Mouse (Mus musculus) adipose tissue, adult 10 weeks (tissue): Measurements from ENCODE around the gene Tmco4. TPM values are rescaled to one million over a fixed set of nuclear protein-coding genes. Genes with fewer than 3 reads are reported as not detected.

Source experiments
- polyA plus RNA-seq: library from polyadenylated mRNA; stranded (reverse); fragments of 350-450 nt; fragmentation: Illumina TruSeq; extraction: RNeasy Lipid Tissue Mini Kit (QIAGEN cat#74804); gene quantifications from one replicate; pipeline ENCODE4 v1.2.3, GENCODE M21; 2014; ENCODE audit warnings: low read depth, low replicate concordance

Tmco4 gene
- 17.2 TPM for polyA plus RNA-seq

DNA sequence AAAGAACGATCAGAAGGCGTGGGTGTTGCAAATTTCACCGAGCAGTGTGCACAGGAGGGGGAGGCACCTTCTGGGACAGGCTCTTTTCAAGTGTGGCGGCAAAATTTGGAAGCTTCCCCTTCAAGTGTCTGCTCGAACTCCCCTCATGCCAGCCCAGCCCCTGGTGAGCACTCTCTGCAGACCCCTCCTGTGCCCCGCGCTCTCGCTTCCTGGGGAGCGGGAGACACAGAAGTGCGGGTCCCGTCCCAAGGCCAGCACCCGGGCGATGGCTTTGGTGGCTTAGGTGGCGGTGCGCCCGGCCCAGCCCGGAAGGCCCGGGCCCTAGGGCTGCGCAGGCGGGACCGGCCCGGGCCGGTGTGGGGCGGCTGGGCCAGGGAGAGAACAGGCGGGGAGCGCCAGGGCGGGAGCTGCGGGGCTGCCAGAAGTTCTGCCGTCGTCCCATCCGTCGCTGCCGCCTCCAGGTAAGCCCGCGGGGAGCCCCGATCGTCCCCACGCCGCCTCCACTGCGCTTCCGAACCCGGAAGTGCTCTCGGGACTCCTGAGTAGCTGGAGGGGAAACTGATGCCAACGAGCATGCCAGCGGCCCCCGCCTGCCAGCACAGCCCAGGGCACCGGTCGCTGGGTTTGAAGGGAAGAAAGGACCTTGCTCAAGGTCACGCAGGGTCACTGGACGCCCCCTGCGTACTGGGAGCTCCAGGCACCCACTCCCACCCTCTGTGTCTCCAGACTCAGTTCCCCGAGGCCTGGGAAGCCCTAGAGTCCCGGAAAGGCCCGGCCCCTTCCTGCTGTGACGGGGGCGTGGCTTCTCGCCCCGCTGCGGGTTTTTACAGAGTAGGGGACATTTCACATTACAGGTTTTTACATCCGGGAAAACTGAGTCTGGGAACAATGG is at the start of gene Tmco4:
TSS of gene Tmco4 (plus strand) at position 62 of the 892 bp plus-strand sequence.

DNA sequence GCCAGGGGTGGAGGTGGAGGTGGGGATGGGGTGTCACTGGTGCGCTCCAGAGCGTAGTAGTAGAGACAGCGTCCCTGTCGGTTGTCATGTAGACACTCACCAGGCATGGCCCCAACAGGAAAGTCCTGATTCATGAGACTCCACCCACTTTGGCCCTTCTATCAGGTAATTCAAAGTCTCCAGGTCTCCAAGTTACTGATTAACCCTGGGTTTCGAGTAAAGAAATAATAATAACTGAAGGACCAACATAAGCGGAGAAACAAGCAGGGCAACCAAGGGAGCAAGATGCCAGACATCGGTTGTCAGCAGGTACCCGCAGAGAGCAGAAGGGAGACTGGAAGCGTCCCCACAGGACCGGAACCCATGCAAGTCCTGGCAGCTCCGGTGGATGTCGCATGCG is 5.8 kb upstream of the Tmco4 start, which contains the start of gene Rnf186:
TSS of gene Rnf186 (plus strand) at position 247 of the 400 bp plus-strand sequence.

DNA sequence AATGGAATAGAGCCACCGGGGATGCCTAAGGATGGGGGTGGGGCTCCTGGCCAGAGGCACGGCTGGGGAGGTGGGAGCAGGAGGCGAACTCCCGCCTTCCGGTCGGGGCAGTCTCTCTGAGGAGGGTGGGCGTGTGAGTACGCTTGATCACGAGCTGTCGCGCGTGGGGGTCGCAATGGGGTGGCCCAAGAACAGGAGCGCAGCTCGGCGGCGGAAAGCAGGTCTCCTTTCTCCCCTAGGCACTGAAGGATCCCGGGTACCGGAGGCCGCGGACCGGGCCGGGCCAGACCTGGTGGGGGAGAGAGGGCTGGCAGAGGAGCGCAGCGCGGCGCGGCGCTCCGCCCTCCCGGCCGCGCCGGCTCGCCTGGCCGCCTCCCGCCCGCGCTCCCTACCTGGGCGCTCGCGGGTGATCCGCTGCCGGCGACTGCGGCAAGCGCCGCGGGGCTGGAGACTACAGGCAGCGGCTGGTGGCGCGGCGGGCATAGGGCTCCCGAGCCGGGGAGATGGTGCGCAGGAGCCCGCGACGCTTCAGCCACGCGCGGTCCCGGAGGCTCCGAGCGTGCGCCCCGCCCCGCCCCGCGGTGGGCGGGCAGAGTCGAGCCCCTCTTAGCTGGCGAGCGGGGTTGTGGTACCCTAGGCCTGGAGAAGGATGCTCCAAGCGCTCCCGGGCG is 102.5 kb downstream of the Tmco4 start, which contains the start of gene Htr6:
TSS of gene Htr6 (minus strand) at position 530 of the 671 bp plus-strand sequence.

DNA sequence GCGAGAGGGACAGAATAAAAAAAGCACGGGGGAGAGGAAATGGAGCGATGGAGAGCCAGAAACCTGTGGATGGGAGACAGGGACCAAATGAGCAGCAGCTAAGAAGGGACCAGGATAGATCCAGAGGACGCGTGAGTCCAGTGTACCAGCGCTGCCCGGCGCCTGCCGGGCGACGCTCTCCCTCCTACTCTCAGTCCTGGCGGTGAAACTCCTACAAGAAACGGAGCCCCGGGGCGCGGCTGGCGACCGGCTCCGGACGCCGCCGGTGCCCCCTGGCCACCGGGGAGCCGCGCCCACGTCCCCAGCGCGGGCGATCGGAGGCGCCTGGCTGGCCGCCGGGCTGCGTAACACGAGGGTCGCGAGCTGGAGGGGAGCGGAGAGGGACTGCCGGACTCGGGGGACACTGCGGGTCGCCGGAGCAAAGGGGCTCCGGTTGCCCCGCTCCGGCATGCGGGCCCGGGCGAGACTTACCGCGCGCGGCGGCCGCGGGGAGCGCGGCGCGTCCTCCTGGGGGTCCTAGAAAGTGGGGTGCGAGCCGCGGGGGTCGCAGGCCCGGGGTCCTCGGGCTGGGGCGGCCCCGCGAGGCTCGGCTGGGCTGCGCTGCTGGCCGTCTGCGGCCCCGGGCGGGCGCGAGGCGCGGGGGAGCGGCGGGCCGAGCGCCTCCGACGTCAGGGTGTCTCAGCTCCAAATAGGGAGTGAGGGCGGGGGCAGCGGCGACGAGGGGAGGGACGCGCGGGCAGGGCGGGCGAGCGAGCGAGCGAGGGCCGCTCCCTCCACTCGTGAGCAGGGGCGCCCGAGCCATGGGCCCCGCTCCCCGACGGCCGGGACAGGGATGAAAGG is 119.9 kb downstream of the Tmco4 start, which contains the start of gene Nbl1:
TSS of gene Nbl1 (minus strand) at position 638 of the 840 bp plus-strand sequence.

Other genes with a start within 250 kb of the Tmco4 start
- gene Pla2g2c, start 248.1 kb upstream of the Tmco4 start, polyA plus RNA-seq: 2.9 TPM
- 9.7 TPM for gene Ubxn10, start 235.7 kb upstream of the Tmco4 start, polyA plus RNA-seq
- gene Pla2g2f, start 215.3 kb upstream of the Tmco4 start, polyA plus RNA-seq: not detected
- 8.3 TPM for gene Pla2g2d, start 197.2 kb upstream of the Tmco4 start, polyA plus RNA-seq
- 61.9 TPM for gene Pla2g5, start 109.4 kb upstream of the Tmco4 start, polyA plus RNA-seq
- gene Gm13030, start 98.9 kb upstream of the Tmco4 start, polyA plus RNA-seq: not detected
- 3.4 TPM for gene Pla2g2e, start 94.9 kb upstream of the Tmco4 start, polyA plus RNA-seq
- 12.3 TPM for gene Otud3, start 58.9 kb upstream of the Tmco4 start, polyA plus RNA-seq
- gene Rnf186, start 5.8 kb upstream of the Tmco4 start, polyA plus RNA-seq: 35.7 TPM
- not detected for gene Htr6, start 102.7 kb downstream of the Tmco4 start, polyA plus RNA-seq
- 88.8 TPM for gene Nbl1, start 120.1 kb downstream of the Tmco4 start, polyA plus RNA-seq
- gene Minos1, start 158.2 kb downstream of the Tmco4 start, polyA plus RNA-seq: 186 TPM
- 223 TPM for gene Capzb, start 220.0 kb downstream of the Tmco4 start, polyA plus RNA-seq